Comparison of ENCODE assay signal across 9 mouse cellular contexts in the genomic region with DNA sequence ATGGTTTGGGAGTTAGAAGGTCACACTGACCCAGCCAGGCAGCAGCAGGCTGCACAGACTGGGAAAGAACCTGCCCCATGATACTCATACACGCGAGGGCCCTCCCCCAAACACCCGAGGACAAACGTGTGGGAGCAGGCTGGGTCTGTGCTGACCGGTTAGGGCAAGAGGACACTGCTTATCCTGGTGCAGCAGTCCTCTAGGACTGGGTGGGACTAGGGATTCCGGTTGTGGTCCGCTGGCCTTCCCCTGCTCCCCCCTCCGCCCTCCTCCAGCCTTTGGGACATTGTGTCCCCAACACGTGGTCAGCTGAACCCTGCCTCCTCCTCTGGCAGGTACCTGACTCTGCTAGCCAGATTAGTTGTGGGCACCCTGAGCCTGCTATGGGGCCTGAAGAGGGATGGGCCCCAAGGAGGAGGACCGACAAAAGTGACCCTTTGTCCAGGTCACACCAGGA. TPM values are rescaled to one million over a fixed set of nuclear protein-coding genes. Genes with fewer than 3 reads are reported as not detected.
DNase-seq lines count a peak whose midpoint lies in the region; ATAC-seq and TF ChIP-seq lines count a peak whose summit lies in the region.
"Had no signal": no experiment of that assay in that cellular context is flagged by ENCODE, and none has a peak within 500 bp of the region (broad histone marks: within the 10 kb centered on the region; RNA-seq: fewer than 3 reads in every experiment).

No protein-coding gene starts in this region.

- no peaks in the 10 kb centered on the region for H3K79me2 ChIP-seq in heart, adult 2 months (replicated peaks; ENCODE audit: control insufficient read depth, insufficient read depth, low read length)

- no peak for TF ChIP-seq CTCF in lung, adult 2 months (IDR thresholded peaks at IDR 0.05; ENCODE audit: insufficient read depth, low read length)
- no peak for TF ChIP-seq CTCF in heart, adult 2 months (IDR thresholded peaks at IDR 0.05)
- TF ChIP-seq CTCF in layer of hippocampus, adult 2 months (conservative IDR thresholded peaks at IDR 0.05): no peak

- DNase-seq in lung, adult 2 months: no peak
- DNase-seq in lung, postnatal 36 days: no peak
- DNase-seq in heart, adult 2 months: peak; percentile 77 to 81
- peak; percentile 93 for DNase-seq in kidney, adult 18-20 months
- no peak for DNase-seq in cerebellum, adult 9-10 months
- DNase-seq in c-Kit-positive CD71-positive TER-119-positive erythroid progenitor cells, embryonic 14.5 days (ENCODE audit: low spot score): no peak
- no peak for DNase-seq in layer of hippocampus, adult 2 months (ENCODE audit: low spot score in 2 of 2)

- intact Hi-C loops in heart, adult 2 months (cut with DNase I): loop anchor here (1.0 kb wide), 2 partner anchors 46 to 47 kb away; no protein-coding TSS in a partner anchor

- no peak overlapping the region for H3K4me2 ChIP-seq in liver, embryonic 16.5 days (ENCODE audit: low read depth, low read length)

- no peaks in the 10 kb centered on the region for H3K4me1 ChIP-seq in lung, adult 2 months (ENCODE audit: control insufficient read depth, insufficient read depth, low read length)
- H3K4me1 ChIP-seq in heart, adult 2 months (ENCODE audit: control insufficient read depth, insufficient read depth, low read length): peaks cover 7% of the 10 kb centered on the region
- H3K4me1 ChIP-seq in liver, embryonic 16.5 days (ENCODE audit: control insufficient read depth, low read depth, low read length): peaks cover 5% of the 10 kb centered on the region; the same call in 1 of the 2 replicates

- no peaks in the 10 kb centered on the region for H3K27me3 ChIP-seq in heart, adult 2 months (ENCODE audit: control insufficient read depth, insufficient read depth, low read length)
- no peaks in the 10 kb centered on the region for H3K27me3 ChIP-seq in liver, embryonic 16.5 days (ENCODE audit: control insufficient read depth, insufficient read depth, low read depth, low read length)

- H3K27ac ChIP-seq in heart, adult 2 months: peak overlapping the region; percentile 61
- peak overlapping the region; percentile 41; the same call in 1 of the 2 replicates for H3K27ac ChIP-seq in liver, embryonic 16.5 days (ENCODE audit: low read length)
- H3K27ac ChIP-seq in layer of hippocampus, adult 2 months: no peak overlapping the region
- H3K27ac ChIP-seq: macrophage had no signal

- no peaks in the 10 kb centered on the region for H3K36me3 ChIP-seq in heart, adult 2 months (ENCODE audit: control insufficient read depth, insufficient read depth, low read length)
- H3K36me3 ChIP-seq in liver, embryonic 16.5 days (ENCODE audit: control insufficient read depth, insufficient read depth): no peaks in the 10 kb centered on the region

- 40% methylated on average over 10 of the region's 10 CpGs for WGBS in lung, adult 2 months
- WGBS in heart, adult 2 months: 25% methylated on average over 10 of the region's 10 CpGs
- WGBS in liver, embryonic 16.5 days (ENCODE audit: insufficient replicate concordance): 17% methylated on average over 10 of the region's 10 CpGs

- H3K4me3 ChIP-seq in lung, adult 2 months (replicated peaks; ENCODE audit: extremely low read depth, low read depth, low read length): no peak overlapping the region
- H3K4me3 ChIP-seq in heart, adult 2 months: 0 out of 2 replicates have a peak overlapping the region, but pooled peaks have one; percentile 7
- no peak overlapping the region for H3K4me3 ChIP-seq in liver, embryonic 16.5 days (ENCODE audit: low read depth, low read length)
- H3K4me3 ChIP-seq in layer of hippocampus, adult 2 months: no peak overlapping the region

- ATAC-seq in liver, embryonic 16.5 days (ENCODE audit: low read depth): peak; percentile 84

- peak overlapping the region; percentile 32 for H3K9ac ChIP-seq in heart, adult 2 months (ENCODE audit: low read depth, low read length)
- H3K9ac ChIP-seq in liver, embryonic 16.5 days (ENCODE audit: low read depth, low read length): no peak overlapping the region

- TF ChIP-seq POLR2A in lung, adult 2 months (IDR thresholded peaks at IDR 0.05; ENCODE audit: borderline replicate concordance, extremely low read depth, low read depth, low read length): 0 out of 2 replicates have a peak, but pooled peaks have one; percentile 10
- TF ChIP-seq POLR2A in heart, adult 2 months (IDR thresholded peaks at IDR 0.05; ENCODE audit: insufficient read depth, low read depth, low read length): peak; percentile 64

- H3K9me3 ChIP-seq in liver, embryonic 16.5 days (replicated peaks; ENCODE audit: control insufficient read depth, low read length): no peaks in the 10 kb centered on the region

- TF ChIP-seq EP300 in heart, adult 2 months (IDR thresholded peaks at IDR 0.05; ENCODE audit: insufficient read depth, low read depth, low read length): peak; percentile 100

RNA-seq across cellular contexts. Expression of a gene that starts 13.7 kb away (rescaled TPM):
- polyA plus RNA-seq in lung, adult 2 months (2012; rRNA removed): 55.0 and 97.1 TPM in 2 replicates
- 100 to 1,000 TPM in 1 of 2 experiments, 10 to 100 TPM in 1; 95.3 to 133 TPM for total RNA-seq in heart, adult 2 months (2021)
- polyA plus RNA-seq in heart, adult 2 months (2012; rRNA removed): 45.6 and 58.8 TPM in 2 replicates
- 23.9 and 33.8 TPM in 2 replicates for polyA plus RNA-seq in liver, embryonic 16.5 days (2015; fragmentation: Nextera tagmentation; extraction: Ambion mirVana)
- total RNA-seq in layer of hippocampus, adult 2 months (2021): 10 to 100 TPM; 29.9 to 37.9 TPM

RNA-seq across cellular contexts. Expression of a gene that starts 56.2 kb away (rescaled TPM):
- 34.1 and 37.5 TPM in 2 replicates for polyA plus RNA-seq in lung, adult 2 months (2012; rRNA removed)
- 10 to 100 TPM; 23.6 to 24.7 TPM for total RNA-seq in heart, adult 2 months (2021)
- 13.6 and 19.9 TPM in 2 replicates for polyA plus RNA-seq in heart, adult 2 months (2012; rRNA removed)
- polyA plus RNA-seq in liver, embryonic 16.5 days (2015; fragmentation: Nextera tagmentation; extraction: Ambion mirVana): 39.7 TPM in 2 replicates
- total RNA-seq in layer of hippocampus, adult 2 months (2021): 10 to 100 TPM; 21.4 to 26.5 TPM

RNA-seq across cellular contexts. Expression of a gene that starts 56.5 kb away (rescaled TPM):
- polyA plus RNA-seq in lung, adult 2 months (2012; rRNA removed): 16.4 and 16.7 TPM in 2 replicates
- 1 to 10 TPM; 7.2 to 8.7 TPM for total RNA-seq in heart, adult 2 months (2021)
- 11.0 and 17.5 TPM in 2 replicates for polyA plus RNA-seq in heart, adult 2 months (2012; rRNA removed)
- polyA plus RNA-seq in liver, embryonic 16.5 days (2015; fragmentation: Nextera tagmentation; extraction: Ambion mirVana): 5.5 and 6.0 TPM in 2 replicates
- total RNA-seq in layer of hippocampus, adult 2 months (2021): 10 to 100 TPM; 10.1 to 13.3 TPM

Comparison
In these comparisons a context has a peak if more than half of its experiments do, and no peak if none do; other contexts are left out.
1. DNase-seq: peak in heart, adult 2 months (2 of 2) and kidney, adult 18-20 months (single experiment); none in lung, adult 2 months (single experiment), lung, postnatal 36 days (single experiment), cerebellum, adult 9-10 months (single experiment), c-Kit-positive CD71-positive TER-119-positive erythroid progenitor cells, embryonic 14.5 days (single experiment) and layer of hippocampus, adult 2 months (0 of 2).